ENCODE assay signal across 8 mouse cellular contexts in the genomic region with DNA sequence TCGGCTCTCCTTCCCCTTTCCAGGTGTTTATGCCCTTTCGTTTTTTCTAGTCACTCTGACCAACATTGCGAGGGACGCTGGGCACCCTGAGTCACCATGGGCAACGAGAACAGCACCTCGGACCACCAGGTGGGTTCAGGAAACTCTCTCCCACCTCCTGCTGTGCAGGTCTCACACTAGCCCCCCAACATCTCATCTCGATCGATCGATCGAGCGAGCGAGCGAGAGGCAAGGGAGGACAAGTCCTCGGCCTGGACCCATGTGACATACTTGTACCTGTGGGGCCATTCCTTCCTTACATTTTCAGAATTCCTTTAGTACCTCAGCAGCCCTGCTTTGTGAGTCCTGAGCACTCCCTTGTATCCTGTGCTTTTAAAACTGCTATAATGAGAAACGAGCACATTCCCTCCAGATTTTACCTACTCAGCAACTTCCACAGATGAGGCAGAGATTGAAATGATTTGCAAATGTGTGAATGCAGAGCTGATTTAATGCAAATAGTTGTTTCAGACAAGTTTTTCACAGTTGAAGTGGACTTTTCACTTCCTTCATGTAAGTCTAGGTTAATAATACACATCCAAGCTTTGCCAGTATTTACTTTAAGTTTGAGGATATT. TPM values are rescaled to one million over a fixed set of nuclear protein-coding genes. Genes with fewer than 3 reads are reported as not detected.
DNase-seq lines count a peak whose midpoint lies in the region; ATAC-seq and TF ChIP-seq lines count a peak whose summit lies in the region.

A gene (plus strand): TSS at position 51 of the 616 bp plus-strand sequence.

- 19% methylated on average over 15 of the region's 15 CpGs for WGBS in heart, embryonic 10.5 days
- WGBS in midbrain, embryonic 14.5 days, result 57% methylated on average over 15 of the region's 15 CpGs

- no peak within 1 kb of the TSS for H3K9ac ChIP-seq in midbrain, embryonic 14.5 days (replicated peaks; ENCODE audit: low read length)

- TF ChIP-seq POLR2A in bone marrow macrophage, adult 2 months (IDR thresholded peaks at IDR 0.05; ENCODE audit: borderline replicate concordance, low read depth, low read length), result no peak

- H3K36me3 ChIP-seq in heart, embryonic 10.5 days, result no peaks in the 10 kb centered on the region
- H3K36me3 ChIP-seq in midbrain, embryonic 14.5 days (ENCODE audit: control insufficient read depth, insufficient read depth, low read length), result no peaks in the 10 kb centered on the region

- TF ChIP-seq CTCF in bone marrow macrophage, adult 2 months (IDR thresholded peaks at IDR 0.05; ENCODE audit: low read depth, low read length), result no peak

- H3K27ac ChIP-seq in bone marrow macrophage, adult 2 months (ENCODE audit: insufficient read depth, low read depth, low read length), result no peak within 1 kb of the TSS
- peak within 1 kb of the TSS; percentile 69 for H3K27ac ChIP-seq in heart, embryonic 10.5 days
- 0 out of 2 replicates have a peak within 1 kb of the TSS, but pooled peaks have one; percentile 5 for H3K27ac ChIP-seq in midbrain, embryonic 14.5 days (replicated peaks; ENCODE audit: low read depth, low read length)

- peak within 1 kb of the TSS; percentile 21; the same call in 1 of the 2 replicates for H3K4me3 ChIP-seq in bone marrow macrophage, adult 2 months (ENCODE audit: insufficient read depth, low read length)
- peak within 1 kb of the TSS; percentile 56 for H3K4me3 ChIP-seq in heart, embryonic 10.5 days
- no peak within 1 kb of the TSS for H3K4me3 ChIP-seq in midbrain, embryonic 14.5 days (replicated peaks; ENCODE audit: low read depth, low read length)

- no peaks in the 10 kb centered on the region for H3K4me1 ChIP-seq in bone marrow macrophage, adult 2 months (ENCODE audit: control insufficient read depth, insufficient read depth, low read length)
- H3K4me1 ChIP-seq in heart, embryonic 10.5 days, result peaks cover 15% of the 10 kb centered on the region
- 0 out of 2 replicates have a peak, but pooled peaks cover 2% of the 10 kb centered on the region for H3K4me1 ChIP-seq in midbrain, embryonic 14.5 days (ENCODE audit: control insufficient read depth, insufficient read depth, low read length)

- no peaks in the 10 kb centered on the region for H3K9me3 ChIP-seq in heart, embryonic 10.5 days
- H3K9me3 ChIP-seq in midbrain, embryonic 14.5 days (ENCODE audit: control insufficient read depth, low read length), result no peaks in the 10 kb centered on the region

- DNase-seq in kidney, adult 9 months, result peak; percentile 39
- no peak for DNase-seq in kidney, adult 11 months
- no peak for DNase-seq in heart, embryonic 10.5 days (ENCODE audit: low spot score)
- DNase-seq in layer of hippocampus, postnatal 14 days (ENCODE audit: low spot score in 2 of 2), result no peak
- DNase-seq in midbrain, embryonic 14.5 days, result no peak
- no peak for DNase-seq in embryo, embryonic 11 days

- H3K4me2 ChIP-seq in midbrain, embryonic 14.5 days (ENCODE audit: low read length), result no peak within 1 kb of the TSS

- no peaks in the 10 kb centered on the region for H3K27me3 ChIP-seq in heart, embryonic 10.5 days (ENCODE audit: insufficient read depth, poor library complexity, severe bottlenecking)
- no peaks in the 10 kb centered on the region for H3K27me3 ChIP-seq in midbrain, embryonic 14.5 days (ENCODE audit: control insufficient read depth, insufficient read depth, low read length)

- no peak for ATAC-seq in midbrain, embryonic 14.5 days (ENCODE audit: low FRiP score, low TSS enrichment)
- no peak for ATAC-seq in CD4-positive, CD25-positive, alpha-beta regulatory T cell, adult 4 months

RNA-seq across cellular contexts. Expression of the gene that starts here (rescaled TPM):
- 2.9 and 3.9 TPM in 2 replicates for polyA plus RNA-seq in bone marrow macrophage, adult 2 months (2012; ENCODE audit: insufficient read depth, insufficient read length, missing spikeins)
- 44.8 and 50.8 TPM in 2 replicates for polyA plus RNA-seq in heart, embryonic 10.5 days (2016; fragmentation: Nextera tagmentation; extraction: Ambion mirVana)
- 10 to 100 TPM; 86.2 to 86.5 TPM for total RNA-seq in layer of hippocampus, postnatal 14 days (2021)
- polyA plus RNA-seq in midbrain, embryonic 14.5 days (2014; fragmentation: Nextera tagmentation; extraction: Ambion mirVana), result 50.8 and 72.4 TPM in 2 replicates
- polyA plus RNA-seq in CD4-positive, CD25-positive, alpha-beta regulatory T cell, adult 4 months (2017; shearing (Covaris generic)), result 1 to 10 TPM; 6.8 to 7.1 TPM
